Mouse (Mus musculus) megakaryocyte, embryonic 14.5 days (primary cell): ENCODE measurements around the gene Ciart.

Experiments used
- FLI1 ChIP-seq: IDR thresholded peaks from 2 replicates; pipeline ENCODE4 v1.6.1; 2012; ENCODE audit warnings: low read length, inconsistent platforms, mixed read lengths
- GATA1 ChIP-seq: IDR thresholded peaks from 3 replicates; pipeline ENCODE4 v1.6.1; 2012; ENCODE audit warnings: mixed read lengths, low read length, inconsistent platforms, borderline replicate concordance

GRCm38 (mm10) chr3:95865571-95865970 lies 16.5 kb downstream of the Ciart start:
- TF ChIP-seq GATA1 (no peak), FLI1 (no peak)
